Mouse (Mus musculus): ENCODE measurements around the gene Olfr710.
"Not testable (repeated sequence)": the region's sequence is repeated elsewhere in the genome, so short reads cannot be mapped to it uniquely, and the experiment has no call there.

The Olfr710 gene

GRCm38 (mm10) chr7:106948212-106948611 lies at the start of gene Olfr710:
Gene Olfr710, minus strand, starts transcription at chr7:106948312.
- DNase-seq (ENCODE audit: extremely low spot score, low spot score), result no peak

DNA sequence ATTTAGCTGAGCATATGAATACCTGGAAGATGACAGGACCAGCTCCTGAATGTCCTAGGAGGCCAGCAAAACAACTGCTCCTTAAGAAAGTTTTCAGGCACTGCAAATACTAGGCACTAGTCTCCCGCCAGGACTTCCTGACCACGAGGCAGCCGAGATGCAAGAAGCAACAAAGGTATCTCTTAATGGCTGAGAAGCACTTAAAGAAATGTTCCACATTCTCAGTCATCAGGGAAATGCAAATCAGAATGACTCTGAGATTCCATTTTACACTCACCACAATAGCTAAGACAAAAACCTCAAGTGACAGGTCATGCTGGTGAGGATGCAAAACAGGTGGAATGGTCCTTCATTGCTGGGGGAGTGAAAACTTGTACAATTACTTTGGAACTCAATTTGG lies 37.1 kb upstream of the Olfr710 start:
- DNase-seq (ENCODE audit: extremely low spot score, low spot score), result no peak

DNA sequence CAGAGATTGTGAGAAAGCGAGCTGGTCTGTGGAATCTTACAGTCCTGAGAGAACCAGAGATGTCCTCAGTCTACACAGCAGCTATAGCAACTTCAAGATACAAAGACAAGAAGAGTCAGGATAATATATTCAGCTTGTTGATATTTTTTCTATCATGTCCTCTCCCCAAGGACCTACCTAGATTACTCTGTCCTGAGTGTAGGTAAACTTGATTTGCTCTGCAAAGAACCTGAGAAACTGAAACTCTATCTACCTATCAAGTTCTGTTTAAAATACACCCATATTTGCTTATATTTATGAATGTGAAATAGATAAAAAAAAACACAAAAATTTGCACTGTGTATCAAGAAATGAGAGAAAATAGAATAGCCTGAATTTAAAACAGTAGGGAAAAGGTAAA lies 27.2 kb upstream of the Olfr710 start, which contains the start of gene Olfr711:
Olfr711 (minus strand) TSS at position 101 of the 400 bp plus-strand sequence.
- DNase-seq (ENCODE audit: extremely low spot score, low spot score), result no peak

- not testable (repeated sequence) for DNase-seq (ENCODE audit: extremely low spot score, low spot score)
Observed at GRCm38 (mm10) chr7:106967503-106967902, 19.4 kb upstream of the Olfr710 start.

DNA sequence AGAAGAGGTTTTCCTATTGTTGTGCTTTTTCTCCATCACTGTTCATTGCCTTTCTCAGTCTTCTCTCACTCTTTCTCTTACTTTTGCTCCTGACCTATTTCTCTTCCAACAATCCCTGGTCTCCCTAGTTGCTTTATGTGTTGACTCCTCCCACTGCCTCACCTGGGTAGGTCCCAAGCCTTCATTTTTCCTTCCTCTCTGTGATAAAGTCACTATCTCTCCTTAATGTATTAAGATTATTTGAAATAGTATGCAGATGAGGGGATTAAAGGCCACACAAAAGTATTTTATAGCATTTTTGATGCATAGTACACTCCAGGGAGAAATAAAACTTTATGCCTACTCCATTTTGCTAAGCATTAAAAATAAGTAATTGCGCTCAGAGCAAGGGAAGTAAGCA lies 15.7 kb upstream of the Olfr710 start, which contains the start of gene Olfr6:
Olfr6 (minus strand) TSS at position 101 of the 400 bp plus-strand sequence.
- no peak for DNase-seq (ENCODE audit: extremely low spot score, low spot score)

DNA sequence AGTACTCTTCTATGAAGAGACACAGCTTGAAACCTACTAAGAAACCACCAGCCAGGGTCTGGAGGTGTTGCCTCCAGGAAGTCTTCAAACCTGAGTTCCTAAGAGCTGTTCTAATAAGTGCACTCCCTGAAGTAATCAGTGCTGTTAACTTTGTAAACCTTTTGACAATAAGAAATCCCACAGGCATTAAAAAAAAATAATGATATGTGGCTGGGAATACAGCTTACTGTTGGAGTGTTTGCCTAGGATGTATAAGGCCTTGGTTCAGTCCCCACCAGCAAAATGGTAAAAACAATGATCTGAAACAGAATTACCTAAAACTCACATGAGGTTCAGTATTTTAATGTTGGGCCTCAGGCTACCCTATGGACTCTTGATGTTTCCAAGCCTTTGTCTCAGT lies 16.0 kb downstream of the Olfr710 start, which contains the start of gene Olfr709-ps1:
Olfr709-ps1 (minus strand) TSS at position 101 of the 400 bp plus-strand sequence.
- DNase-seq (ENCODE audit: extremely low spot score, low spot score), result no peak

DNA sequence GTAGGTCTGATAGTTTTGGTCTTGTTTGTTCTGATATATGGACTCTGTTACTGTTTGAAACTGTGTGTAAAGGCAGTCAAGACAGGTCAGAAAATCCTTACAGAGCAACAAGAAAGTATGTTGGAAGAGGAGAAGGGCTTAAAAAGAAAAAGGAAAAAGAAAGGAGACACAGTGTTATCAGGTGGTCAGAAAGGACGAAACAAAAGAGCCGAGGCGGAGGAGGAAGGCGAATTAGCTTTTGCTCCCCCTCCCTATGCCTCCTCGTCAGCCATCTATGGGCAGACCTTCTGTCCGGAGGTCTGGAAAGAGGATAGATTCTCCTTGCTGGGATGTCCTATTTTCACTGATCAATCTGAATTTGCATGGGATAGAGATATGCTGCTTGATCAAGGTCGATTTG lies 27.2 kb downstream of the Olfr710 start:
- not testable (repeated sequence) for DNase-seq (ENCODE audit: extremely low spot score, low spot score)

DNA sequence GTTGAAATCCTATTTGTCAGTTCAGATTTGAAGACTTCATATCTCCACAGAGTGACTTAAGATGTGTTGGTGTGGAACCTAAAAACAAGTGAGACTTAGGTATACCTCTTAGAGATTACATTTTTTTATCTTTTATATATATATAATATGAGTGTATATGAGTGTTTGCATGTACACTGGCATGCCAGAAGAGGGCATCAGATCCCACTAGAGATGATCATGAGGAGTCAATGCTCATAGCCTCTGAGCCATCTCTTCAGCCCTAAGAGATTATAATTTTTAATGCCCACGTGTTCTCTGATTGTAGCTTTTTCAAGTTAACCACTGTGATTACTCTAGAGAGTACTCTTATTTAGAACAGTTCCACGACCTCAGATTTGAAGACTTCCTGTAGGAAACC lies 40.4 kb downstream of the Olfr710 start, which contains the start of gene Olfr1532-ps1:
Olfr1532-ps1 (plus strand) TSS at position 326 of the 400 bp plus-strand sequence.
- no peak for DNase-seq (ENCODE audit: extremely low spot score, low spot score)

DNA sequence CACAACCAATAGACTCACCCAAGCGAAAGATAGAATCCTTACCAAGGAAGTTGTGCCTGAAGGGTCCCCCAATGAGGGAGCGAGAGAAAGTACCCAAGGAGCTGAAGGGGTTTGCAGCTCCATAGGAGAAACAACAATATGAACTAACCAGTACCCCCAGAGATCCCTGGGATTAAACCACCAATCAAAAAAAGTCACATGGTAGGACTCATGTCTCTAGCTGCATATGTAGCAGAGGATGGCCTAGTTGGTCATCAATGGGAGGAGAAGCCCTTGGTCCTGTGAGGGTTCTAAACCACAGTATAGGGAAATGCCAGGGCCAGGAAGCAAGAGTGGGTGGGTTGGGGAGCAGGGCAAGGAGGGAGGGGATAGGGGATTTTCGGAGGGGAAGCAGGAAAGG lies 47.0 kb downstream of the Olfr710 start, which contains the start of gene Olfr707:
Olfr707 (minus strand) TSS at position 101 of the 400 bp plus-strand sequence.
- DNase-seq (ENCODE audit: extremely low spot score, low spot score), result not testable (repeated sequence)
